Mouse (Mus musculus): ENCODE results near the gene Tgds. TPM values are rescaled to one million over a fixed set of nuclear protein-coding genes. Genes with fewer than 3 reads are reported as not detected.
"Not testable (repeated sequence)": the region's sequence is repeated elsewhere in the genome, so short reads cannot be mapped to it uniquely, and the experiment has no call there.

Gene Tgds
- polyA plus RNA-seq, 1 experiment from 2014 or later = 28.0 TPM

DNA sequence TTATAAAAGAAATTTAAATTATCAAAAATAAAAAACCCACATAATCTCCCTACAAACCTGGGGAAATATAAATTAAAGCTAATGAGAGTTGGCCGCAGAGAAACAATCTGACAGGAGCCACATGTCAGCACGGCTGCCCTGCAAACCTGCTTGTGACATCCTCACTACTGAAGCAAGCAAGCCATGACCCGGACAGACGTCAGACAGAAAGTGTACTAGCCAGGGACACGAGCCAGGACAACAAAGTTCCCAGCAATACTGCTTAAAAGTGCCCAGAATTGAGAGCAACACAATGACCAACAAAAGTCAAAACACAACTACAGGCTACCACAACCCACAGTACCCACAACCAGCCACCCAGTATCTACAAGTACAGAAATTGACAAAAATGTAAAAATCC, 6.3 kb downstream of the Tgds start:
- ATAC-seq (no peak), DNase-seq (ENCODE audit: low spot score) (no peak)
- WGBS = 90% methylated on average over 5 of the region's 5 CpGs
- H3K9me3 ChIP-seq (ENCODE audit: low read length) = no peaks in the 10 kb centered on the region
- H3K27me3 ChIP-seq (replicated peaks; ENCODE audit: insufficient read depth, low read length) = no peaks in the 10 kb centered on the region
- no peak overlapping the region for H3K4me2 ChIP-seq (replicated peaks; ENCODE audit: low read depth, low read length)
- peaks cover 2% of the 10 kb centered on the region; the same call in 1 of the 2 replicates for H3K4me1 ChIP-seq (ENCODE audit: insufficient read depth, low read depth, low read length)
- H3K36me3 ChIP-seq (ENCODE audit: insufficient read depth, low read length) = peaks cover 20% of the 10 kb centered on the region; the same call in 1 of the 2 replicates
- TF ChIP-seq EP300 (IDR thresholded peaks at IDR 0.05) = no peak
- TF ChIP-seq CTCF (IDR thresholded peaks at IDR 0.05) = no peak
- H3K27ac ChIP-seq (ENCODE audit: low read length) = no peak overlapping the region
- H3K9ac ChIP-seq (replicated peaks; ENCODE audit: low read depth) = no peak overlapping the region
- H3K4me3 ChIP-seq (ENCODE audit: low read depth, low read length) = no peak overlapping the region

DNA sequence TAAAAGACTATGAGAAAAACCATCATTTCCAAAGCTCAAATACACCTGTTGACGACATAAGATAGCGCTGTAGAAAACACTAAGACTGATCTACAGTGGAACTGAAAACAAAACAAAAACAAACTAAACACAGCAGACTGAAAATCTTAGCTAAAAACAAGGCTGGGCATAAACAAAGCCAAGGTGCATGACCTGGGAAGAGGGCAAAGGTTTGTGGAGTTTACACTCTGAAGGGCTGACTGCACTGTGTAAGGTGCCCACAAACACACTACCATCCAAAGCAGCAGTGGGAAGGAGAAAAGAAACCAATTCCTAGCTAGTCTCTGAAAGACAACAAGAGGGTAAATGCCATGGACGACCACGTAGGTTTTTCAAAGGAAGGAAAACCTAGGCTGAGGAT, 7.8 kb downstream of the Tgds start:
- H3K27ac ChIP-seq (ENCODE audit: low read length) = no peak overlapping the region
- WGBS = 88% methylated on average over 4 of the region's 4 CpGs
- no peak overlapping the region for H3K4me2 ChIP-seq (replicated peaks; ENCODE audit: low read depth, low read length)
- no peaks in the 10 kb centered on the region for H3K27me3 ChIP-seq (replicated peaks; ENCODE audit: insufficient read depth, low read length)
- no peak for ATAC-seq
- H3K36me3 ChIP-seq (ENCODE audit: insufficient read depth, low read length) = peaks cover 27% of the 10 kb centered on the region; the same call in 1 of the 2 replicates
- H3K4me1 ChIP-seq (ENCODE audit: insufficient read depth, low read depth, low read length) = no peaks in the 10 kb centered on the region
- DNase-seq (ENCODE audit: low spot score) = no peak
- H3K9me3 ChIP-seq (ENCODE audit: low read length) = no peaks in the 10 kb centered on the region
- TF ChIP-seq EP300 (IDR thresholded peaks at IDR 0.05) = no peak
- TF ChIP-seq CTCF (IDR thresholded peaks at IDR 0.05) = no peak
- no peak overlapping the region for H3K9ac ChIP-seq (replicated peaks; ENCODE audit: low read depth)
- H3K4me3 ChIP-seq (ENCODE audit: low read depth, low read length) = no peak overlapping the region

DNA sequence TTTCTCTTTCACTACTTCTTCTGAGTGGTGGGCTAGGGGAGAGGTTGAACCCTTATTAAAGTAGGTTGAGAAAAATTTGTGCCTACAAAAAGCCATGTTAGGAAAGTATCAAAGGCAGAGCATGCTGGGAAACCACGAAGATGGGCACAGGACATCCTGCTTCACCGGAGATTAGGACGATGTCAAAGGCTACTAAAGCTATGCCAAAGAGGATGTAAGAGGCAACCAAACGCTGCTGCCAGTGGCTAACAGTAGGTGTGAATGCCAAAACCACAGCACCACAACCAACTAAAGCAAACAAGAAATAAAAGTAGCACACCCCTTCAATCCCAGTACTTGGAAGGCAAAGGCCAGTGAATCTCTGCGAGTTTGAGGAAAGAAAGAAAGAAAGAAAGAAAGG, 8.4 kb downstream of the Tgds start:
- peaks cover 32% of the 10 kb centered on the region; the same call in 1 of the 2 replicates for H3K36me3 ChIP-seq (ENCODE audit: insufficient read depth, low read length)
- ATAC-seq (no peak), DNase-seq (ENCODE audit: low spot score) (no peak)
- no peak overlapping the region for H3K27ac ChIP-seq (ENCODE audit: low read length)
- no peaks in the 10 kb centered on the region for H3K27me3 ChIP-seq (replicated peaks; ENCODE audit: insufficient read depth, low read length)
- H3K4me1 ChIP-seq (ENCODE audit: insufficient read depth, low read depth, low read length) = no peaks in the 10 kb centered on the region
- 67% methylated on average over 5 of the region's 5 CpGs for WGBS
- H3K9me3 ChIP-seq (ENCODE audit: low read length) = no peaks in the 10 kb centered on the region
- H3K4me2 ChIP-seq (replicated peaks; ENCODE audit: low read depth, low read length) = no peak overlapping the region
- H3K4me3 ChIP-seq (ENCODE audit: low read depth, low read length) = no peak overlapping the region
- H3K9ac ChIP-seq (replicated peaks; ENCODE audit: low read depth) = no peak overlapping the region
- TF ChIP-seq CTCF (IDR thresholded peaks at IDR 0.05) (no peak), EP300 (IDR thresholded peaks at IDR 0.05) (no peak)

DNA sequence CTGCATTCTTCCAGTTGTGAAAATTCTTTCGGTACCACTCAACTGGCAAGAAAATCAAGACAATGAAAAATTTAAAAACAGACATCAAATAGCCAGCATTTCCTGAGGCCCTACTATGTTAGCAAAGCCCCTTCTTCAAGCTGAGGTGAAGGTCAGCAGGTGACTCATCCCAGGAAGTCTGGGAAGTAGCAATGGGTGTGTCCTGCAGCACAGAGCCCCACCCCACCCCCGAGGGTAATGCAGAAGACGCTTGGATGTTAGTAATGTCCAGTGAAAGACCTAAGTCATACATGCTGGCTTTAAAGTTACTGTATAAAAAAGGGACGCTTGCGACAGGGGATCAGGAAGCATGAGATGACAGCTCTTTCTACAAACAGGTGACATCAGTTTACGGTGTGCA, 19.4 kb downstream of the Tgds start:
- H3K9ac ChIP-seq (replicated peaks; ENCODE audit: low read depth) = no peak overlapping the region
- H3K4me3 ChIP-seq (ENCODE audit: low read depth, low read length) = no peak overlapping the region
- H3K4me1 ChIP-seq (ENCODE audit: insufficient read depth, low read depth, low read length) = no peaks in the 10 kb centered on the region
- no peaks in the 10 kb centered on the region for H3K27me3 ChIP-seq (replicated peaks; ENCODE audit: insufficient read depth, low read length)
- DNase-seq (ENCODE audit: low spot score) = no peak
- peaks cover 32% of the 10 kb centered on the region for H3K36me3 ChIP-seq (ENCODE audit: insufficient read depth, low read length)
- no peak for TF ChIP-seq CTCF (IDR thresholded peaks at IDR 0.05)
- TF ChIP-seq EP300 (IDR thresholded peaks at IDR 0.05) = no peak
- H3K27ac ChIP-seq (ENCODE audit: low read length) = no peak overlapping the region
- 79% methylated on average over 6 of the region's 6 CpGs for WGBS
- H3K4me2 ChIP-seq (replicated peaks; ENCODE audit: low read depth, low read length) = no peak overlapping the region
- 0 out of 2 replicates have a peak, but pooled peaks have one; percentile 41 for ATAC-seq
- no peaks in the 10 kb centered on the region for H3K9me3 ChIP-seq (ENCODE audit: low read length)

DNA sequence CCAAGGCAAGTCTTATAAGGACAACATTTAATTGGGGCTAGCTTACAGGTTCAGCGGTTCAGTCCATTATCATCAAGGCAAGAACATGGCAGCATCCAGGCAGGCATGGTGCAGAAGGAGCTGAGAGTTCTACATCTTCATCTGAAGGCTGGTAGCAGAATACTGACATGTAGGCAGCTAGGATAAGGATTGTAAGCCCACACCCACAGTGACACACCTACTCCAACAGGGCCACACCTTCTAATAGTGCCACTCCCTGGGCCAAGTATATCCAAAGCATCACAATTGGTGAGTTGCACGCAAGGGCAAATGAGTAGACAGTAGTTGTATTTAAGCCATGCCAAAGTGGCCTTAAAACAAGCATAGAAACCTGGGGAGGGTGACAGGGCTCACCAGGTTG, 25.1 kb downstream of the Tgds start:
- not testable (repeated sequence) for H3K4me3 ChIP-seq (ENCODE audit: low read depth, low read length); H3K9me3 ChIP-seq (ENCODE audit: low read length); DNase-seq (ENCODE audit: low spot score); ATAC-seq; H3K9ac ChIP-seq (replicated peaks; ENCODE audit: low read depth); H3K27me3 ChIP-seq (replicated peaks; ENCODE audit: insufficient read depth, low read length); H3K4me1 ChIP-seq (ENCODE audit: insufficient read depth, low read depth, low read length); H3K27ac ChIP-seq (ENCODE audit: low read length); H3K36me3 ChIP-seq (ENCODE audit: insufficient read depth, low read length); H3K4me2 ChIP-seq (replicated peaks; ENCODE audit: low read depth, low read length)
- WGBS = 91% methylated on average over 2 of the region's 2 CpGs

DNA sequence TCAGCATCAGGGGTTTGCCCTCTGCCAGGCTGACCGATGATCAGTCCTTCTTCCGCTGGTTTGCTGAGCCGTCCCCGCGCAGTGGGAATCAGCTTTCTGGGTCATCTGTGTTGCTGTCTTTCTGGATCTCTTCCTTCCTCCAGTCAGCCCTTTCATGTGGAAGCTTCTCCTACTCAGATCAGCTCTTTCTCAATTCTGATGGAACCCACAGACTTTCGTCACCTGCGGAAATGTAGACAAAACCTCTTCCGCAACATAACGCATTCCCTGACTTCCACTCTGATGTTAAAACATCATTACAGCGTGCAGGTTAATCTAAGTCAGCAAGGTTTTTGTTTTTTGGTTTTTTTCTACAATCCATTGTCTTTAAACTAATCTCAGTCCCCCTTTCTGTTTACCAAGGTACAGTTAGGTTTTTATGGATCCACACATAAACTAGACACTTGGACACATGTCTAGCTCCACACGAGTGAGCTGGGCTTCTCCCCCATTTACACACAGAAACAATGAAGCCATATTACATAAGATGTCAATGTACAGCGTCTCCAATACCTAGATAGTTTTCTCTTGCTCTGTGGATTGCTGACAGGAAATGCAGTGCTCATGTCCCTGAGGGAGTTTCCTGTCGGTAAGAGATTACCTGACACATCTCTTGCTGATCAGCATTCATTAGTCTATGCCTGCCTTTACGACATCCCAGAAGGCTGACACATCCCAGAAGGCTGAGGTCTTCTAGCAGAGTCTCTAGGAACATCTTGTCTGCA, 31.1 kb downstream of the Tgds start:
- WGBS = 70% methylated on average over 14 of the region's 14 CpGs
- no peaks in the 10 kb centered on the region for H3K36me3 ChIP-seq (ENCODE audit: insufficient read depth, low read length)

More for the DNA sequence above, 31.1 kb downstream of the Tgds start:
- no peak overlapping the region for H3K9ac ChIP-seq (replicated peaks; ENCODE audit: low read depth)
- H3K9me3 ChIP-seq (ENCODE audit: low read length) = no peaks in the 10 kb centered on the region
- no peak for TF ChIP-seq CTCF (IDR thresholded peaks at IDR 0.05)
- TF ChIP-seq EP300 (IDR thresholded peaks at IDR 0.05) = no peak
- no peak overlapping the region for H3K27ac ChIP-seq (ENCODE audit: low read length)
- H3K4me3 ChIP-seq (ENCODE audit: low read depth, low read length) = no peak overlapping the region
- H3K4me1 ChIP-seq (ENCODE audit: insufficient read depth, low read depth, low read length) = no peaks in the 10 kb centered on the region
- H3K27me3 ChIP-seq (replicated peaks; ENCODE audit: insufficient read depth, low read length) = no peaks in the 10 kb centered on the region
- ATAC-seq (no peak), DNase-seq (ENCODE audit: low spot score) (no peak)
- no peak overlapping the region for H3K4me2 ChIP-seq (replicated peaks; ENCODE audit: low read depth, low read length)

All from lung, postnatal 0 days (tissue).